Mouse (Mus musculus) cerebellum, postnatal 10 days (tissue): ENCODE results near the gene Gpr15.
A peak's percentile ranks its signal among the peaks of the same experiment; 100 is the strongest.

ENCODE experiments used
- DNase-seq, 2 experiments: peaks; one replicate each; pipeline ENCODE4 v3.0.0; 2021; ENCODE audit warnings: mixed read lengths in 2 of 2

Gene Gpr15

GRCm38 (mm10) chr16:58670643-58671042 is 48.2 kb downstream of the Gpr15 start:
- no peak for DNase-seq

DNA sequence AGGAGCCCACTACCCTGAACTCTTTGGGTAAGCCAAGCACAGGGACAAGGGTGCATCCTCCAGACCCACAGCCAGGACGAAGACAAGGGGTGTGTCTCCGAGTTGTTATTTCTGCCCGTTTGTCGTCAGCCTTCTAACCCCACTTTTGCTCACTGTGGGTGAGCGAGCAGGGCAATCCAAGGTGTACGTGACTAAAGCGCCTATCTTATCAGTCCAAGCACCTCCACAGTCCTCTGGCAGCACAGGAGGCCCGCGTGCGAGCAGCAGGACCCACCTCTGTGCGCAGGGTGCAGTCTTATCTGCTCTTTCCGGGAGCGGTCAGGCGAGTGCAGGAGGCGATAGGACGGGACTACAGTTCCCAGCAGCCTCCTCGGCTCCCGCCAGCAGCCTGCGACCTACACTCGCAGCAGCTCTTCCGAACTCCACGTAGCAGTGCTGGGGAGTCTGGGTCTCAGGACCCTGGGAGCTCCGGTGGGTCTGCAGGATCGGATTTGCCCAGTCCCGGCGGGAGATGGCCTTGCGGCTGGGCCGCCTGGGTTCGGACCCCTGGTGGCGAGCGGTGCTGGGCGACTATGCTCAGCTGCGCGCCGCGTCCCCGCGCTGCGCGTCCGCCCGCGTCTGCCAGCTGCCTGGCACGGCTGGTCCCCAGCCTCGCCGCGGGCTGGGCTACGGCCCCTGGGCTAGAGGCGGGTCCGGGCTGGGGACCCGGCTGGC is 48.8 kb downstream of the Gpr15 start, which contains the start of gene Cpox:
Gene Cpox (plus strand): TSS at position 376 of the 714 bp plus-strand sequence.
- DNase-seq: peak; percentile 87 to 89

GRCm38 (mm10) chr16:58669264-58669663 is 49.6 kb downstream of the Gpr15 start:
- DNase-seq: peak in 1 of 2 experiments; percentile 8

GRCm38 (mm10) chr16:58668586-58668985 is 50.3 kb downstream of the Gpr15 start:
- DNase-seq: no peak
